Mouse (Mus musculus) intestine, embryonic 14.5 days (tissue): ENCODE results near the gene Pola2. TPM values are rescaled to one million over a fixed set of nuclear protein-coding genes. Genes with fewer than 3 reads are reported as not detected.

Experiments
- ATAC-seq: fragments of 200-750 bp; cut with Nextera tagmentation; replicated peaks from 2 replicates; pipeline ENCODE4 v1.8.0; 2017; ENCODE audit warnings: low read depth, moderate number of reproducible peaks, moderate TSS enrichment, moderate library complexity; ENCODE audit not compliant: low FRiP score, low TSS enrichment
- DNase-seq: peaks from one replicate; pipeline ENCODE4 v3.0.0-alpha.2; 2018; ENCODE audit warnings: low spot score
- H3K27ac ChIP-seq: fragments of 300-500 bp; sonication (generic); 2 replicates; pipeline ENCODE4 v1.5.1; 2014; ENCODE audit warnings: low read depth, mild to moderate bottlenecking, control low read depth
- H3K27me3 ChIP-seq: fragments of 300-500 bp; sonication (generic); replicated peaks from 2 replicates; pipeline ENCODE4 v1.6.1; 2014; ENCODE audit warnings: low read length, control low read depth; ENCODE audit not compliant: control insufficient read depth, insufficient read depth
- H3K36me3 ChIP-seq: fragments of 300-500 bp; sonication (generic); 2 replicates; pipeline ENCODE4 v1.6.1; 2014; ENCODE audit warnings: low read length, control low read depth; ENCODE audit not compliant: control insufficient read depth, insufficient read depth
- H3K4me1 ChIP-seq: fragments of 300-500 bp; sonication (generic); replicated peaks from 2 replicates; pipeline ENCODE4 v1.6.1; 2014; ENCODE audit warnings: low read length, control low read depth, mixed read lengths; ENCODE audit not compliant: control insufficient read depth, insufficient read depth
- H3K4me2 ChIP-seq: fragments of 300-500 bp; sonication (generic); 2 replicates; pipeline ENCODE4 v1.6.1; 2014; ENCODE audit warnings: low read length
- H3K4me3 ChIP-seq: fragments of 300-500 bp; sonication (generic); 2 replicates; pipeline ENCODE4 v1.5.1; 2014; ENCODE audit warnings: low read depth, low read length, control low read depth, mixed read lengths
- H3K9ac ChIP-seq: fragments of 300-500 bp; sonication (generic); 2 replicates; pipeline ENCODE4 v1.6.1; 2014; ENCODE audit warnings: mild to moderate bottlenecking, low read length
- H3K9me3 ChIP-seq: fragments of 300-500 bp; sonication (generic); 2 replicates; pipeline ENCODE4 v1.6.1; 2016; ENCODE audit warnings: low read length, control low read depth; ENCODE audit not compliant: control insufficient read depth
- WGBS: fragments of 180-500 bp; shearing (Covaris S2); extraction: QIAGEN DNeasy Blood & Tissue Kit; methylation state at CpG from one replicate; pipeline ENCODE4 v1.1.7; 2014; 5-methylcytosine and 5-hydroxymethylcytosine counted together
- polyA plus RNA-seq: library from polyadenylated mRNA; unstranded; fragments of >200 nt; fragmentation: Nextera tagmentation; extraction: Ambion mirVana; gene quantifications from 2 replicates; pipeline ENCODE4 v1.2.1, GENCODE M21; 2014

Pola2 gene
- polyA plus RNA-seq, 1 experiment from 2014 or later: 84.4 TPM

DNA sequence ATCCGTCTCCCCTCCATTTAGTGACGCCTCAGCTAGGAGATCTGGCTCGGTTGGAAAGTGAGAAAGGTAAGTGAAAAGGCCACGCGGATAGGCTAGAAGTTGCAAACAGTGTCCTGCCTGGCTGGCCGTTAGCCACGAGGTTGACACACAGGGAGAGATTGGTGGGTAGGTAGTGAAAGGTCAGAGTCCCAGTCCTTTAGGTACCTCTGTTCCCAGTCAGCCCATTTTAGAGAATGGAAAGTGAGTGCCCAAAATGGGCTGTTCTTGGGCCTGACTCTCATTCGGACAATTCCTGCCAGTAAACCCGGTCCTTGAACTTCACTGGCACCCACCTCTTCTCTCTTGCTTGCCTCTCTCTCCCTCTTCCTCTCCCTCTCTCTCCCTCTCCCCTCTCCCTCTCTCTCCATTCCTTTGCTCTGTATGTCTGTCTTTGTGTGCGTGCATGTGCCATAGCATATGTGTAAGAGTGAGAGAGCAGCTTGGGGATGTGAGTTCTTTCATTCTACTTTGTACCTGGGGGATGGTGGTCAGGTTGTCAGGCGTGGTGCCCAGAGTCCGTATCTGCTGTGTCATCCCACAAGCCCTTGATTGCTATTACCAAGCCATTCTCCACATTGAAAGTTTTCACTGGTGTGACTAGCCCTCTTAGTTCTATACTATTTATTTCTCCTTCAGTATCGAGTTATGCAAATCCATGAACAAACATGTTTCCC lies 50.8 kb downstream of the Pola2 start, which contains the start of gene Dpf2:
TSS of gene Dpf2 (minus strand) at position 4 of the 713 bp plus-strand sequence.
- ATAC-seq: peak; percentile 58; the same call in 1 of the 2 replicates
- DNase-seq: no peak
- H3K4me3 ChIP-seq: peak within 1 kb of the TSS; percentile 71
- no peaks in the 10 kb centered on the region for H3K27me3 ChIP-seq
- peaks cover 14% of the 10 kb centered on the region for H3K36me3 ChIP-seq
- peak within 1 kb of the TSS; percentile 67 for H3K4me2 ChIP-seq
- H3K9me3 ChIP-seq: no peaks in the 10 kb centered on the region
- 16% methylated on average over 13 of the region's 13 CpGs for WGBS
- peak within 1 kb of the TSS; percentile 76 for H3K27ac ChIP-seq
- H3K9ac ChIP-seq: peak within 1 kb of the TSS; percentile 87
- H3K4me1 ChIP-seq: peaks cover 24% of the 10 kb centered on the region

DNA sequence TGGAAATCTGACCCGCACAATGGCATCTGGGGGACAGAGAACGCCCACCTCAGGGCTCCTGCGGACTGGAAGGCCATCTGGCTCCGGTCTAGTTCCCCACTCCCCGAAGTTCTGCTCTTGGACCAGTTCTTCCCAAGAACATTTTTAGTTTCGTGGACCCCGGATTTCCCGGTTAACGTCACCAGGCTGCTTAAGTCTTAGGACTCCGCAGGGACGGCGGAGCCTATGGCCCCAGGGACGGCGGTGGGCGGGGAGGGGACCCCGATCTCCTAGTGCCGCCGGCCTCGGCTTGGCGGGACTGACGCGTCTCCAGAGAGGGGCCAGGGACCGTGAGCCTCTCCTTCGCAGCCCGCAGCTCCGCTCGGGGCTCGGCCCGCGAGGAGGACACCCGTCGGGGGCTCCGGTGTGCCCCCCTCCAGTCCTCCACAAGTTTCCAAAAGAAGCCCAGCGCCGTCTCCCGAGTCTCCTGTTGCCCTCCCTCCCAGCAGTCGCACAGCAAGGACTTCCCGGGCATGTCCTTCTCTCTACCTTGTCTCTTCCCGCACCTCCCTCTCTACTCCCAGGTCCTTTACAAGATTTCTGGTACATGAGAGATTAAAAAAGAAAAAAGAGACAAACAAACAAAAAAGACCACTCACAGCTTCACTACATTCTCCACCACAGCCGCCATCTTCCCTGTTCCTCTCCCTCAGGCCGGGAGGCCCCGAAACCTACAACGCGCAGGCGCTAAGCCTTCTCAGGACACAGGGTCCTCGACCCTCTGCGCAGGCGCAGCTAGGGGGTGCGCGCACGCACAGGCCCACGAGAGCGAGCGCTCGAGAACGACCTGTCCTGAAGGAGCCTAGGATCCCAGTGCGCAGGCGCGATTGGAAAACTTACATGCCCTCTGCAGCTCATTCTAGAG lies 51.6 kb downstream of the Pola2 start:
- ATAC-seq (peak; percentile 93), DNase-seq (peak; percentile 98)
- peak overlapping the region; percentile 71 for H3K4me3 ChIP-seq
- peak overlapping the region; percentile 67 for H3K4me2 ChIP-seq
- H3K4me1 ChIP-seq: peaks cover 24% of the 10 kb centered on the region
- H3K9me3 ChIP-seq: no peaks in the 10 kb centered on the region
- H3K36me3 ChIP-seq: peaks cover 6% of the 10 kb centered on the region
- H3K27ac ChIP-seq: peak overlapping the region; percentile 76
- no peaks in the 10 kb centered on the region for H3K27me3 ChIP-seq
- WGBS: under 1% methylated on average over 56 of the region's 59 CpGs
- H3K9ac ChIP-seq: peak overlapping the region; percentile 87

DNA sequence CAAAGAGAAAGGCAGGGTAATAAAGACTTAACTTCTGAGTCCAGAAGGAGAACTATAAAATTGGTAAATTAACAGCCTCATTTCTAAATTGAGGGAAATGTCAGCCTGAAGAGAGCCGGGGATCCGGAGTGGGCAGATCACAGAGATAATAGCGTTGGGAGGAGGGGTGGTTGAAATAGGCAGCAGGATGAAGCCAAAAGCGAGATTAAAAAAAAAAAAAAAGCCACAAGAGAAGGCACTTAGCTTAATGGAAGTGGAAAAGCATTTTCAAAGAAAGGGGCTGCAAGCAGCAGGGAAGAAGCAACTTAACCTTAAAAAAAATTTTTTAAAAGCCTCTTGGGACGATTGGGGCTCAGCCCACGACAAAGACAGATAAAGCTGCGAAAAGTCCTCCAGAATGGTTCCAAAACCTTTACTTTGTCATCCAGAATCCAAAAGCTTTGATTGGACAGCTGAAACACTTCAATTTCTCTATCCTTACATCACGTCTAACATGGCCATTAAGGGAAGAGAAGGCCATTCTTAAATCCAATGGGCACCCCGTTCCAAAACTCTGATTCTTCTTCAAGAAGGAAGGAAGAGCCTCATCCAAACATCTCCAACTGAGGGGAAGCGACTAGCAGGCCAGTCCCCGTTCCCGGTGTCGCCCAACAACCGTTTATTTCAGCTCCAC lies 52.4 kb downstream of the Pola2 start:
- no peak for DNase-seq
- Histone ChIP-seq H3K27ac (peak overlapping the region; percentile 76; the same call in 1 of the 2 replicates), H3K27me3 (no peaks in the 10 kb centered on the region), H3K9me3 (no peaks in the 10 kb centered on the region), H3K4me2 (peak overlapping the region; percentile 67), H3K4me3 (peak overlapping the region; percentile 71), H3K36me3 (peaks cover 8% of the 10 kb centered on the region), H3K9ac (peak overlapping the region; percentile 87), H3K4me1 (peaks cover 24% of the 10 kb centered on the region)
- 5% methylated on average over 14 of the region's 14 CpGs for WGBS
- no peak for ATAC-seq

DNA sequence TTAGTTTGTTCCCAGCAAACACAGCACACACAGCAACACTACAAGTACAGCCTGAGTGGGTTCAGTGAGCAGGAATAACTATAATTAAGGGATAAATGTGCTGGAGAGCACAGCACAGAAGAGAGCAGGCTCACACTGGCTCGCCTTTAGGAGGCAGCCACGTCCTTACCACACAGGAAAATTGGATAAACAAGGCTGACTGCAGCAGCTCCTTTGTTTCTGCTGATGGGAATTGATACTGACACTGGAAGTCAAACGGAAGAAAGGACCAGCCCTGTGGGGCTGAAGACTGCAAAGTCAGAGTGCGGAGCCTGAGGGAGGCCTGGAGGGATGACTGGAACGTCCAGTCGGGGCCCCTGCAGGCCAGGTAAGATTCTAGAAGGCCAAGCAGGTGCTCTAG lies 53.8 kb downstream of the Pola2 start:
- 0 out of 2 replicates have a peak overlapping the region, but pooled peaks have one; percentile 9 for H3K27ac ChIP-seq
- H3K4me3 ChIP-seq: no peak overlapping the region
- H3K36me3 ChIP-seq: peaks cover 21% of the 10 kb centered on the region
- peaks cover 24% of the 10 kb centered on the region for H3K4me1 ChIP-seq
- H3K4me2 ChIP-seq: peak overlapping the region; percentile 16; the same call in 1 of the 2 replicates
- DNase-seq (no peak), ATAC-seq (no peak)
- 57% methylated on average over 6 of the region's 6 CpGs for WGBS
- no peaks in the 10 kb centered on the region for H3K9me3 ChIP-seq
- H3K27me3 ChIP-seq: no peaks in the 10 kb centered on the region
- H3K9ac ChIP-seq: peak overlapping the region; percentile 6; the same call in 1 of the 2 replicates

DNA sequence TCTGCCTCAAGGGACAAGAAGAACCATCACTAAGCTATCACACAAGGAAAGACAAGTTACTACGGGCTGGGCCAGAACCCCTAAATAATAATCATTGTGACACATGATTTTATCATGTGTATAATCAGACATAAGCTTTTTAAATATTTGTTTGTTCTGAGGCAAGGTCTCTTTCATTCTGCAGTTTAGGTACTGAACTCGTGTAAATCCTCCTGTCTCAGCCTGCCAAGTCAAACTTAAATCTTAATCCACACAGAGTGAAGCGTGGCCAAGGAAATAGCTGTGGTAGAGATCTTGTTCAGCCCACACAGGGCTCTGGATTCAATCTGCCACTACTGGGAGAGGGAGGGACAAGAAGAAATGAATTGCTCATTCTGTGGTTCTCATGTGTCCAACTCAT lies 56.7 kb downstream of the Pola2 start:
- H3K4me2 ChIP-seq: no peak overlapping the region
- ATAC-seq (no peak), DNase-seq (no peak)
- H3K36me3 ChIP-seq: peaks cover 51% of the 10 kb centered on the region
- 82% methylated on average over 3 of the region's 3 CpGs for WGBS
- H3K27ac ChIP-seq: no peak overlapping the region
- H3K4me1 ChIP-seq: peaks cover 19% of the 10 kb centered on the region
- H3K9me3 ChIP-seq: no peaks in the 10 kb centered on the region
- H3K27me3 ChIP-seq: no peaks in the 10 kb centered on the region
- H3K9ac ChIP-seq: no peak overlapping the region
- no peak overlapping the region for H3K4me3 ChIP-seq

DNA sequence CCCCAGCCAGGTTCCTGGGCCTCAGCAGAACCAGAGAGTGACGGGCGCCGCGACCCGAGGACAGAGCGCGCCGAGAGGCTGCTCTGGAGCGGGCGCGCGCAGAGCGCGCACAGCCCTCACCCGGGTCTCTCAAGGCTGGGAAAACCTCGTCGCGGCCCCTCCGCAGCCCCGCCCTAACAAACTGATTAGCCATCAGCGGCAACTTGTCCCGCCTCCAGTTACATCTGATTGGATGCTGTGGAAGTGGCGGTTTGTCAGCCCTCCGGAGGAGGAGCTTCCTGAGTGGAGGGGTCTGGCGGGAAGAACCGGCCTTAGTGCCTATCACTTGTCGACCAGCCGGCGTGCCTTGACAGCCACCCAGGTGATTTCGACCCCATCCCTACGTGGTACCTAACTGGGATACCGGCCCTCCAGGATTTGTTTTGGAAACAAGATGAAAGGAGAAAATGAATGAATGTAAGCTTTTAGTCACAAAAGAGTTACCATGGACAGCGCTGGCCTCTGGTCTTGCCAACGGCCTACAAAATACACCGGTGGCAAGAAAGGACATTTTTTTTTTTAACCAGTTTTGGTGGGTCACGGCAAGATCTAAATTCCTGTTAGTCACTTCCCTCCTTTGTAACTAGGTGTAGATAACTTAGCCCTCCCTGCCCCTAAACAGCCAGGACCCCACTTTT lies 69.9 kb downstream of the Pola2 start, which contains the start of gene Tigd3:
TSS of gene Tigd3 (minus strand) at position 148 of the 677 bp plus-strand sequence.
- H3K4me1 ChIP-seq: peaks cover 6% of the 10 kb centered on the region
- no peaks in the 10 kb centered on the region for H3K27me3 ChIP-seq
- H3K9ac ChIP-seq: peak within 1 kb of the TSS; percentile 67
- H3K9me3 ChIP-seq: no peaks in the 10 kb centered on the region
- 3% methylated on average over 36 of the region's 36 CpGs for WGBS
- H3K36me3 ChIP-seq: peaks cover 45% of the 10 kb centered on the region
- ATAC-seq (peak; percentile 90), DNase-seq (peak; percentile 96)
- H3K27ac ChIP-seq: no peak within 1 kb of the TSS
- H3K4me3 ChIP-seq: peak within 1 kb of the TSS; percentile 65
- H3K4me2 ChIP-seq: peak within 1 kb of the TSS; percentile 85

DNA sequence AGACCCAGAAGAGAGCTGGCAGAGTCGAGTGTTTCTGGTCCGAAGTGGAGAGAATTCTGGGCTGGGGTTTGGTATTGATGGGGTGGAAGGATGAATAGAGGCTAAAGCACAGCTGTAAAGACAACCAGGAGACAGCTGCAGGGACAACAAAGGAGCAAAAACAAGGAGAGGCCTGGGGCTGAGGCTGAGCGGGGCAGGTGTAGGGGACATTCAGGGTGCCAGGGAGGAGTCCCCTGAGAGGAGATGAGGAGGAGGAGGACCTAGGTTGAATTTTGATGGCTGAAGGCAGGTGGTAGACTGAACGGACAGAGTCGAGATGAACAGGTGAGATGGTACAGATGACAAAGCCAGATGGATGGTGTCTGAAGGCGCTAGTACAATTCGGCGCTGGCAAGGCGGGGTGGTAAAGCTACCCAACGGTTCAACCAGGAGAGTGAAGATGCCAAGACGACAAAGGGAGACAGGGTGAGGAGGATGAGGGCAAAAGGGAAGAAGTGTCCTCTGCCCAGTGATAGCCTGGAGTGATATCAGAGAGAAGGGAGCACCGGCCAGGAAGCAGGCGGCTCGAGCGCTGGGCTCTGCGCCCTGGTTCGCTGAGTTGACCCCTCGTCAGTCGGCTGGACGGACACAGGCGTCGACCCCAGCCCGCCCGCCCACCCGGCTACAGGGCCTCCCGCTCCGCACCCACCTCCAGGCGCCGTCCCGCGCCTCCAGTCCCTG lies 70.6 kb downstream of the Pola2 start:
- Histone ChIP-seq H3K36me3 (peaks cover 40% of the 10 kb centered on the region), H3K9me3 (no peaks in the 10 kb centered on the region), H3K4me2 (peak overlapping the region; percentile 85), H3K4me3 (peak overlapping the region; percentile 65), H3K27me3 (no peaks in the 10 kb centered on the region), H3K4me1 (peaks cover 6% of the 10 kb centered on the region), H3K27ac (no peak overlapping the region), H3K9ac (peak overlapping the region; percentile 67)
- WGBS: 19% methylated on average over 14 of the region's 31 CpGs
- peak; percentile 13; the same call in 1 of the 2 replicates for ATAC-seq
- no peak for DNase-seq
